Mouse (Mus musculus) small intestine, adult 2 months (tissue): ENCODE results near the gene Ctnnbl1.

Experiments used
- CTCF ChIP-seq: fragments of 200-500 bp; IDR thresholded peaks from 2 replicates; pipeline ENCODE4 v1.5.1; 2012; ENCODE audit warnings: low read depth, mild to moderate bottlenecking, control low read depth, inconsistent platforms, low read length, moderate library complexity, mixed read lengths; ENCODE audit not compliant: insufficient replicate concordance, insufficient read length; ENCODE audit errors: extremely low read depth
- POLR2A ChIP-seq: fragments of 200-500 bp; IDR thresholded peaks from 2 replicates; pipeline ENCODE4 v1.6.1; 2012; ENCODE audit warnings: low read depth, mild to moderate bottlenecking, control low read depth, inconsistent platforms, low read length, moderate library complexity

- TF ChIP-seq CTCF (no peak), POLR2A (no peak)
These were observed 154.0 kb downstream of the Ctnnbl1 start for GRCm38 (mm10) chr2:157891166-157891565.
